Comparison of ENCODE assay signal across 8 mouse cellular contexts in genomic region chr10:99106703-99107631, GRCm38 (mm10). TPM values are rescaled to one million over a fixed set of nuclear protein-coding genes. Genes with fewer than 3 reads are reported as not detected.
DNase-seq lines count a peak whose midpoint lies in the region; ATAC-seq and TF ChIP-seq lines count a peak whose summit lies in the region.

TSS of gene Poc1b (plus strand) at chr10:99107036.

- H3K9me3 ChIP-seq in embryonic facial prominence, embryonic 10.5 days: peaks cover 4% of the 10 kb centered on the region; the same call in 1 of the 2 replicates
- H3K9me3 ChIP-seq in limb, embryonic 13.5 days: peaks cover 8% of the 10 kb centered on the region; the same call in 1 of the 2 replicates
- H3K9me3 ChIP-seq in midbrain, embryonic 15.5 days: no peaks in the 10 kb centered on the region

- H3K9ac ChIP-seq in limb, embryonic 13.5 days: peak within 1 kb of the TSS; percentile 88
- H3K9ac ChIP-seq in midbrain, embryonic 15.5 days: peak within 1 kb of the TSS; percentile 91

- H3K27me3 ChIP-seq in embryonic facial prominence, embryonic 10.5 days (replicated peaks; ENCODE audit: low read depth, poor library complexity, severe bottlenecking): no peaks in the 10 kb centered on the region
- H3K27me3 ChIP-seq in limb, embryonic 13.5 days: no peaks in the 10 kb centered on the region
- H3K27me3 ChIP-seq in midbrain, embryonic 15.5 days (replicated peaks): no peaks in the 10 kb centered on the region
- no peaks in the 10 kb centered on the region for H3K27me3 ChIP-seq in spleen, adult 2 months (ENCODE audit: control insufficient read depth, insufficient read depth, low read length)

- peaks cover 30% of the 10 kb centered on the region for H3K4me1 ChIP-seq in embryonic facial prominence, embryonic 10.5 days
- peaks cover 32% of the 10 kb centered on the region for H3K4me1 ChIP-seq in limb, embryonic 13.5 days
- peaks cover 31% of the 10 kb centered on the region for H3K4me1 ChIP-seq in midbrain, embryonic 15.5 days
- peaks cover 18% of the 10 kb centered on the region; the same call in 1 of the 2 replicates for H3K4me1 ChIP-seq in spleen, adult 2 months (ENCODE audit: control insufficient read depth, insufficient read depth, insufficient read length)

- H3K4me2 ChIP-seq in limb, embryonic 13.5 days (replicated peaks): peak within 1 kb of the TSS; percentile 95
- peak within 1 kb of the TSS; percentile 89 for H3K4me2 ChIP-seq in midbrain, embryonic 15.5 days

- H3K27ac ChIP-seq in embryonic facial prominence, embryonic 10.5 days (replicated peaks): peak within 1 kb of the TSS; percentile 96
- H3K27ac ChIP-seq in limb, embryonic 13.5 days: peak within 1 kb of the TSS; percentile 87
- peak within 1 kb of the TSS; percentile 94 for H3K27ac ChIP-seq in midbrain, embryonic 15.5 days
- H3K27ac ChIP-seq in spleen, adult 2 months (ENCODE audit: insufficient read depth, low read length): peak within 1 kb of the TSS; percentile 98

- under 1% methylated on average over 106 of the region's 106 CpGs for WGBS in embryonic facial prominence, embryonic 10.5 days
- WGBS in limb, embryonic 13.5 days: under 1% methylated on average over 94 of the region's 106 CpGs
- WGBS in midbrain, embryonic 15.5 days: under 1% methylated on average over 106 of the region's 106 CpGs
- WGBS in spleen, adult 2 months: under 1% methylated on average over 104 of the region's 106 CpGs

- TF ChIP-seq CTCF in spleen, adult 2 months (IDR thresholded peaks at IDR 0.05; ENCODE audit: extremely low read depth, insufficient read depth, insufficient read length, insufficient replicate concordance): no peak

- no peak for TF ChIP-seq POLR2A in spleen, adult 2 months (IDR thresholded peaks at IDR 0.05; ENCODE audit: low read depth, low read length)

- peak; percentile 92 for ATAC-seq in limb, embryonic 13.5 days (ENCODE audit: low FRiP score, low read depth)
- ATAC-seq in midbrain, embryonic 15.5 days (replicated peaks): peak; percentile 97

- peaks cover 39% of the 10 kb centered on the region for H3K36me3 ChIP-seq in embryonic facial prominence, embryonic 10.5 days (replicated peaks)
- peaks cover 22% of the 10 kb centered on the region for H3K36me3 ChIP-seq in limb, embryonic 13.5 days
- H3K36me3 ChIP-seq in midbrain, embryonic 15.5 days (replicated peaks): peaks cover 2% of the 10 kb centered on the region; the same call in 1 of the 2 replicates
- H3K36me3 ChIP-seq in spleen, adult 2 months (ENCODE audit: control insufficient read depth, insufficient read depth, low read length): peaks cover 1% of the 10 kb centered on the region; the same call in 1 of the 2 replicates

- peak within 1 kb of the TSS; percentile 94 for H3K4me3 ChIP-seq in embryonic facial prominence, embryonic 10.5 days
- peak within 1 kb of the TSS; percentile 91 for H3K4me3 ChIP-seq in limb, embryonic 13.5 days
- H3K4me3 ChIP-seq in midbrain, embryonic 15.5 days: peak within 1 kb of the TSS; percentile 96
- peak within 1 kb of the TSS; percentile 99 for H3K4me3 ChIP-seq in spleen, adult 2 months (ENCODE audit: extremely low read depth, insufficient read depth, insufficient read length)

- peak; percentile 86 for DNase-seq in 3134 (ENCODE audit: extremely low read depth, insufficient read length, low spot score)
- peak; percentile 93 for DNase-seq in adrenal gland, postnatal 14 days
- DNase-seq in embryonic facial prominence, embryonic 10.5 days (ENCODE audit: low spot score): peak; percentile 94
- DNase-seq in heart, adult 11 months: peak; percentile 99
- DNase-seq in kidney, adult 18-20 months: peak; percentile 88
- DNase-seq in spleen, adult 2 months (ENCODE audit: low read depth in 1 of 2, low spot score in 2 of 2): peak; percentile 55 to 75

RNA-seq across cellular contexts. Expression of gene Poc1b, which starts in this region (rescaled TPM):
- 12.7 and 13.1 TPM in 2 replicates for total RNA-seq in adrenal gland, postnatal 14 days (2021)
- 32.6 and 33.3 TPM in 2 replicates for polyA plus RNA-seq in embryonic facial prominence, embryonic 10.5 days (2016; fragmentation: Nextera tagmentation; extraction: Ambion mirVana)
- 17.6 and 22.6 TPM in 2 replicates for polyA plus RNA-seq in limb, embryonic 13.5 days (2015; fragmentation: Nextera tagmentation; extraction: Ambion mirVana)
- polyA plus RNA-seq in midbrain, embryonic 15.5 days (2015; fragmentation: Nextera tagmentation; extraction: Ambion mirVana): 10.9 and 12.1 TPM in 2 replicates
- 4.4 and 5.1 TPM in 2 replicates for polyA plus RNA-seq in spleen, adult 2 months (2012; rRNA removed)

Comparison
In these comparisons a context has a peak if more than half of its experiments do, and no peak if none do; other contexts are left out.
1. Peak in every context shown above with its lines: DNase-seq, ATAC-seq, H3K4me3 ChIP-seq and H3K27ac ChIP-seq.